Mouse (Mus musculus): ENCODE measurements at regions not wholly inside any gene's neighbourhood (a gene's known extent, or its start where the extent isn't known, plus 50 kb on each side); places are given as distances from the start of the nearest gene placed in this dataset.

GRCm38 (mm10) chr3:81782081-81782480 is 150.3 kb upstream of the Ctso start:
- TF ChIP-seq CTCF (IDR thresholded peaks at IDR 0.05 in 2 of 3, conservative IDR thresholded peaks at IDR 0.05 in 1 of 3; ENCODE audit: control insufficient read depth in 1 of 3, insufficient read depth in 1 of 3, low read depth in 2 of 3, low read length in 3 of 3, poor library complexity in 1 of 3, severe bottlenecking in 1 of 3) (no peak), POLR2AphosphoS5 (IDR thresholded peaks at IDR 0.05; ENCODE audit: borderline replicate concordance, low read depth, low read length) (no peak), CHD2 (IDR thresholded peaks at IDR 0.05; ENCODE audit: low read length) (no peak), TBP (IDR thresholded peaks at IDR 0.05; ENCODE audit: low read depth, low read length) (no peak), EP300 (IDR thresholded peaks at IDR 0.05; ENCODE audit: low read depth in 1 of 2, low read length in 2 of 2) (no peak), POLR2A (IDR thresholded peaks at IDR 0.05; ENCODE audit: control insufficient read depth in 1 of 2, insufficient read depth in 1 of 2, low read depth in 1 of 2, low read length in 2 of 2, poor library complexity in 1 of 2) (no peak), MEF2A (IDR thresholded peaks at IDR 0.05; ENCODE audit: extremely low read depth, insufficient replicate concordance, low read depth, low read length, poor library complexity, severe bottlenecking) (no peak), HCFC1 (IDR thresholded peaks at IDR 0.05; ENCODE audit: low read depth, low read length) (no peak), E2F4 (IDR thresholded peaks at IDR 0.05; ENCODE audit: borderline replicate concordance, low read depth, low read length) (no peak), MAX (IDR thresholded peaks at IDR 0.05; ENCODE audit: low read length) (no peak), USF1 (IDR thresholded peaks at IDR 0.05; ENCODE audit: low read depth, low read length) (no peak)
